Mouse (Mus musculus): ENCODE results near the gene 3425401B19Rik. TPM values are rescaled to one million over a fixed set of nuclear protein-coding genes. Genes with fewer than 3 reads are reported as not detected.
A peak's percentile ranks its signal among the peaks of the same experiment; 100 is the strongest.

The 3425401B19Rik gene
- 100 to 1,000 TPM; 137 to 194 TPM for total RNA-seq (2021)
- long read RNA-seq, experiment 1, full-length matches to known transcripts, result 1 of 14 reads
- long read RNA-seq, experiment 1, partial matches to known transcripts, result 1 of 14 reads
- long read RNA-seq, experiment 1, other reads (novel, unspliced or antisense), result 12 of 14 reads
- long read RNA-seq, experiment 2, full-length matches to known transcripts, result 2 of 28 reads
- long read RNA-seq, experiment 2, partial matches to known transcripts, result 21 of 28 reads
- long read RNA-seq, experiment 2, other reads (novel, unspliced or antisense), result 5 of 28 reads

DNA sequence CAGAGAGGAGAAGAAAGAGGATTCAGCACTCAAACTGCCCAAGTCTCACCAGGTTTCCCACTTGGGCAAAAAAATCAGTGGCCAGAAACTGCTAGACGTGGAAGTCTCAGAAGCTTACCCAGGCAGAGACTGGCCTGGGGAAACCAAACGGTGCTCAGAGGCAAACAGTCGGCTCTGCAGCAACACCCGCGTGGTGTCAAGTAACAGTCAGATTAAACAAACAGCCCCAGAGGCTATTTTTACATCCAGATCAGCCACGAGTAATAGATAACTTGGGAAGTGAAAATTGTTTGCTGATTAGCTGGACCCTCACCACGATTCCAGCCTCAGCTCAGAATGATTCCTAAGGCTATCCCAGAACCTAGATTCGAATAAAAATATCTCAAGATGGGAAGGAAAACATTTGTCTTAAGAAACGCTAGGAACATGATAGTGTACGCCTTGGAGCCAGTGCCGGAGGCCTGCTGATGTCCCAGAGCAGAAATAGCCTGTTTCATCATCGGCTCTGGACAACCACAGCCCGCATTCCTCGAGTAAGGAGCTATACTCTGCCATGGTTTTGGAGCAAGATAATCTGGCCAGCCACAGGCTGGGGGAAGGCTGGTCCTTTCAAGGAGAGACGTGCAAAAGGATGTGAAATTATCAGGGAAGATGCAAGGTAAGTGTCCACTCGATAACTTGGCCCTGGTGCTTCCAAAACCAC, at the start of gene 3425401B19Rik:
Gene 3425401B19Rik, minus strand, starts transcription at position 170 of the 703 bp plus-strand sequence.
- DNase-seq (ENCODE audit: low spot score in 2 of 2), result no peak

GRCm38 (mm10) chr14:32732961-32733360, 47.9 kb upstream of the 3425401B19Rik start:
- DNase-seq (ENCODE audit: low spot score in 2 of 2), result no peak

- no peak for DNase-seq (ENCODE audit: low spot score in 2 of 2)
These were observed 41.8 kb upstream of the 3425401B19Rik start for GRCm38 (mm10) chr14:32726864-32727263.

DNA sequence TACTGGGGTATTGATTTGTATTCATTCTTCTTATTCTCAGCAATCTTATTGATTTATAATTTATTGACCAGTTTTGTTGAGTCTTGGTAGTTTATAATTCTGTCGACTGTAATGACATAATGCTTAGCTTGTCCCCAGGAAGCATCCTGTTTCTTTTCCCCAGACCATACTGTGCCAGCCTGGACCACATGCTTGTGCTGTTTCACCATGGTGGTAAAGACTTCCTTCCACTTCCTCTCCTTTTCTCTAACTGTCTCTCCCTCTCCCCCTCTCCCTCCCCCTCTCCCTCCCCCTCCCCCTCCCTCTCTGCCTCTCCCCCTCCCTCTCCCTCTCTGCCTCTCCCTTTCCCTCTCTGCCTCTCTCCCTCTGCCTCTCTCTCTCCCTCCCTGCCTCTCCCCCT, 36.4 kb upstream of the 3425401B19Rik start:
- DNase-seq (ENCODE audit: low spot score in 2 of 2), result no peak

GRCm38 (mm10) chr14:32716763-32717439, 31.8 kb upstream of the 3425401B19Rik start:
- no peak for DNase-seq (ENCODE audit: low spot score in 2 of 2)

DNA sequence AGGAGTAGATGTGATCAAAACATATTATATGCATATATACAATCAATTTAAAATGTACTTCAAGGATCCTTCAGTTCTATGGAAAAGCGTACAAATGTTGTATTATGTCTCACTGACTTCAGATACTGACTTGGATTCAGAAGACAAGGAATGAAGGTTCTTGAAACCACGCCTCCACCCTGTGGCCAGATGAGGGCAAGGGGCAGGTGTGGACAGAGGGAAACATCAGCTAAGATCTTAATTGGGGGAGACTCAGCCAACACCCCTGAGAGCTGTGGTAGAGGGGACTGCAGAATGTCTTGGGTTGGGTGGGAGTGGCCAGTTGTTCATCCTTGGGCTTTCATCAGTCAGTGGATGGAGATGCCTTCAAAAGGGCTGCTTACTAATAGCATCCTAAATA, 30.4 kb upstream of the 3425401B19Rik start:
- DNase-seq (ENCODE audit: low spot score in 2 of 2), result no peak

GRCm38 (mm10) chr14:32715076-32715475, 30.0 kb upstream of the 3425401B19Rik start:
- DNase-seq (ENCODE audit: low spot score in 2 of 2), result no peak

DNA sequence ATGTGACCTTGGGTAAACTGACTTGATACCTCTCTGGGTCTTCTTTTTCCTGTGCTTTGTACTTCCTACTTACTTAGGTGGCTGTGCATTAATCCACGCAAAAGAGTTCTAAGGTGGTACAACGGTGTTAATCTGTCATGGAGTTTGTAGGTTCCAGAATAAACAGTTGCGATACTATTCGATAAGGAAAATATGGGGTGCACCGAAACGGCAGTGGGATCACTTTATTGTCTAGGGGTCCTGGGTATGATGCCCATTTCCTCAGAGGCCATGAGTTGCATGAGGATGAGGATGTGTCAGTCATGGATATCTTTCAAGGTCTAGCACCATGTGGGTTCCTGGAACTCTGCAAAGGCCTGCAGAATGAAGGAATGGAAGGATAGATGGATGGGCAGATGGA, 24.8 kb upstream of the 3425401B19Rik start:
- DNase-seq (ENCODE audit: low spot score in 2 of 2), result no peak

DNA sequence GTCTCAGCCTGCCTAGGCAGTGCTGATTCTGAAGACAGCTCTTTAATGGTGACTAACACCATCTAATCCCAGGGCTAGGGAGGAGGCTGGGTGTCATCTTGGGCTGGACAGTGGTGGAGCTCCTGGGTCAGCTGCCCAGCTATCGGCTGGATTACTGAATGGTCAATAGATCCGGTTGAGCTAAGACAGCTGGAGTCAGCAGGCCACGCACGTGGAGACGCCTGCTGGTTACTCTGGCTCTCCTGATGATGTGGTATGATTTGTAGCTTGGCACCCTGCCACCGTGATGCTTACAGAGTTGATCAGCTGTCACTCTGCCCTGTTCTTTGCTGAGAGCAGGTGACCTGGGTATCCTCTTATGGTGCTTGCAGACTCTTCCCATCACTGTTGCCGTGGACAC, 23.7 kb upstream of the 3425401B19Rik start:
- peak in 1 of 2 experiments; percentile 26 for DNase-seq (ENCODE audit: low spot score in 2 of 2)

DNA sequence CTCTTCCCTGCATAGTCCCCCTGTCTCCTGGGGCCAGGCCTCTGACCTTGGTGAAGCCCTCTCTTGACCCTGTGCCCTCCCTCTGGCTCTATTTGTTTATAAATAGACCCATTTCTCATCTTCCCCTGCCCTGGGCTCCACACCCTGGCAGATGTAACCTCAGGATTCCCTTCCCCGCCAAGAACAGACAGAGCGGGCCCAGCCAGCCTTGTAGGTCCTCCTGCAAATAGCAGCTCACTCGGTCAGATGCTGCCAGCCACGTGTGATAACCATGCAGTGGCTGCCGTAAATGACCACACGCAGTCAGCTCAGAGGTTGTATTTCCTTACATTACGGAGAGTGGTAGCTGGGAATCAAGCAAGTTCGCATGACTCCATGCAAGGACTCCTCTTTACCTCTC, 22.8 kb upstream of the 3425401B19Rik start:
- DNase-seq (ENCODE audit: low spot score in 2 of 2), result no peak

DNA sequence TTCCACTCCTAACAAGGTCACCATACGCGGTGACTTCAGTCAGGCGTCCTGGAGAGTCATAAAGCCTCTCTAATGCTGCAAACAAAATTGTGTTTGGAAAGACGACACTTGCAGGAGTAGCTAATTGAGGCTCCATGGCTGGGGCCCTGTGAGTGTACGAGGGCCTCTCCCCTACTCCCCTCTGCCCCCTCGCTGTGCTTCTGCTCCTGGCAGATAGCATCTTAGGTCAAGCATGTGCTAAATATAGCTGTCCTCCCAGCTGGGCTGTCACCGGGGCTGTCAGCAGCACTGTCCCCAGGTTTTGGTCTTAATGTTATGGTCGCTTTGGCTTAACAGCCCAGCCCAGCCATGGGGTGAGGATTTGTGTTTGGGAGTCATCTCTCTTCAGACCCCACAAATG, 15.9 kb upstream of the 3425401B19Rik start:
- no peak for DNase-seq (ENCODE audit: low spot score in 2 of 2)

DNA sequence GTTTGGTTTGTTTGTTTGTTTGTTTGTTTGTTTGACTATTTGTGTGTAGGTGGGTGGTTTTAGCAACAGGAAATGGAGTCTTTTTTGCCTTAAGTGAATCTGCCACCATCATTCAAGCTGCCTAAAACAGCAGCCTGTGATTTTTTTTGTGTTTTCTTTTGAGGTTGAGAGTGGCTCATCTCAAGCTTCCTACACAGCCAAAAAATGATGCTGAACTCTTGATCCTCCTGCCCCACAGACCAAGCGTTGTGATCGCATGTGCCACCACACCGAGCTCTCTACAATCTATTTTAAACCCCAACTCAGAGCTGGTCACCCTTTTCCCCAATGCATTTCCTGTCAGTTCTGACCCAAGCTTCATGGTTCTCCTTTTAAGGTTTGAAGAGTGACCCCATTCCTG, 13.5 kb upstream of the 3425401B19Rik start:
- DNase-seq (ENCODE audit: low spot score in 2 of 2), result no peak

- DNase-seq (ENCODE audit: low spot score in 2 of 2), result no peak
These were observed 12.7 kb upstream of the 3425401B19Rik start for GRCm38 (mm10) chr14:32697774-32698173.

- no peak for DNase-seq (ENCODE audit: low spot score in 2 of 2)
These were observed 11.3 kb upstream of the 3425401B19Rik start for GRCm38 (mm10) chr14:32696344-32696743.

DNA sequence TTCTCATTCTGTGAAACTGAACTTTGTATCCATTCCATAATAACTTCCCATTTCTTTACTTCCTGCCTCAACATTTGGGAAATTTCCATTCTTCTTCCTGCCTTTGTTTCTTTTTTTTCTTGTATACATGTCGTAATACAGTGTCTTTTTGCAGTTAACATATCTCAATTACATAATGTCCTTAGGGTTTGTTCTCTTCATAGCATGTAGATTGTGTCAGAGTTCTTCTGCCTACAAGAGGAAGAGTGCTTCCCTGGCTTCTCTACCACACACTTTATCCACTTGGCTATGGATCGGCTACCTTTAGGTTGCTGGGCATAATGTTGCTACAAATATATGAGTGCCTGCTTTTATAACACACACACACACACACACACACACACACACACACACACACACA, 10.8 kb upstream of the 3425401B19Rik start:
- DNase-seq (ENCODE audit: low spot score in 2 of 2), result no peak

GRCm38 (mm10) chr14:32684735-32685105, 373 bp downstream of the 3425401B19Rik start:
- no peak for DNase-seq (ENCODE audit: low spot score in 2 of 2)

DNA sequence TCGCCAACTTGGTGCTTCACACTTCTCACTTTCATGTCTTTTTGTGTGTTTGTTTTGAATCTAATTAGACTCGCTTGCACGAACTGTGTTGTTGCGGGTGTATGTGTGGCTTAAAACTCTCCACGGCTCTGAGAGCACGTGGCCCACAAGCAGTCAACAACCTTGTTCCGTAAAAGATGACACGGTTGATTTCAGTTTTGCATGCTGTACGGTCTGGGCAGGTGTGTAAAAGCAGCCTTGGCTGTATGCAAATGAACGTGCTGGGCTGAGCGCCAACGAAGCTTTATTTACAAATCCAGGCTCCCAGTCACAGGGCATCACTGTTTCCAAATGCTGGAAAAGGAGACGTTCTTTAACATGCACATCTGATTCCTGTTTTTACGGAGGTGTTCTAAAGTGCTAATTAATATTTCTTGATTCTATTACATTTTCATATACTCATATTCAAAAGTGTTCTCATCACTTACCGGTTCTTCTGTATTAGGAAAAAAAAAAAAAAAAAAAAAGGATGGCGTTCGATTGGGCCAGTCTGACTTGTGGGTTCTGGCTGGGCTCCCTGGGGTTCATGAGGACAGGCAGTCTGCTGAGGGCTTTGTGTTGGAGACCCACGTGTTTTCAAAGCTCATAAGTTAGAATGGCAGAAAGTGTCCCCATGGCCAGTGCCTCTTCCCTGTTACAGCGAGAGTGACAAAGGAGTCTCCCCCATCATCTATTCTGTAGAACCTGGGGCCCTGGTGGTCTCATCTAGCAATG, 935 bp downstream of the 3425401B19Rik start:
- no peak for DNase-seq (ENCODE audit: low spot score in 2 of 2)

DNA sequence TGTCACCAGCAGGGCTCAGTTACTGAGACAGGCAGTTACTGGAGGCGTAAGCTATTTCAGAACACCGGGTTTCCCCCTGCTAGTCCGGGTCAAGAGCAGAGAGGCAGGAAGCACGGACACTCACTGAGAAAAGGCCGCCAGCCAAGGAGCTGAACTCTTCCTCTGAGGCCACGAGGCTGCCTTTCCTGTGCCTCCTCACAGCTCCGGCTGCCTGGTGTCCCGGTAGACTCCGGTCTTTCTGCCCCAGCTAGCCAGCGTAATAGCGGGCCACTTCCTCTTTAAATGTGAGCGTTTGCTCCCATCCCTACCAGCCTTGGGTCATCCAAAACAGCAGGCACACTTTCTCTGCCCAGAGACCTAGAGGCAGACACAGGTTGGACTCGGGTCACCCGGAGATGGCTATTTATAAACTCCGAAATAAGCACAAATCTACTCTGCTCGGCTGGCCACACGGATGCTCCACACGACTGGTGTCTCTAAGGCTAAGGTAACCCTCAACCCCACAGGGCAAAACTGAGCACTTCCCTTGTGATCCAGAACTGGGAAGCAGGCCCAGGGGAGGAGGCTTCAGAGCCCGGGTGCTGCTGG, 1.7 kb downstream of the 3425401B19Rik start:
- DNase-seq (ENCODE audit: low spot score in 2 of 2), result peak in 1 of 2 experiments; percentile 46

DNA sequence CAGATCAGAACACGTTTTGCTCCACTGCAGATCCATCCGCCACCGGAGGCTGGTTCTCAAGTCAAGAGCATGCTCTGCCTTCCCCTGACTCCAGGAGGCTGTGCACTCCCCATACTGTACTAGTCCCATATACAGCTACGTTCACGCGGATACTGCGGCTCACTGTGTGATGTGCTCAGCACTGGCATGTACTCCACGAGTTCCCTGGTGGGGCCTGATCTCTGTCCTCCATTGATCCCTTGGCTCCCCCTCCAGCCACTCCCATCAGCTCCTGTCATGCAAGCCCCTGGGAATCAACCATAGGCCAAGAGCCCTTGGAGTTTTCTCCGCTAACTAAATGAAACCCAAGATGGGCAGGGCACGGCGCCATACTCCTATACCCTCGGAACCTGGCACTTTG, 2.6 kb downstream of the 3425401B19Rik start:
- no peak for DNase-seq (ENCODE audit: low spot score in 2 of 2)

- no peak for DNase-seq (ENCODE audit: low spot score in 2 of 2)
These were observed 3.5 kb downstream of the 3425401B19Rik start for GRCm38 (mm10) chr14:32681603-32682002.

DNA sequence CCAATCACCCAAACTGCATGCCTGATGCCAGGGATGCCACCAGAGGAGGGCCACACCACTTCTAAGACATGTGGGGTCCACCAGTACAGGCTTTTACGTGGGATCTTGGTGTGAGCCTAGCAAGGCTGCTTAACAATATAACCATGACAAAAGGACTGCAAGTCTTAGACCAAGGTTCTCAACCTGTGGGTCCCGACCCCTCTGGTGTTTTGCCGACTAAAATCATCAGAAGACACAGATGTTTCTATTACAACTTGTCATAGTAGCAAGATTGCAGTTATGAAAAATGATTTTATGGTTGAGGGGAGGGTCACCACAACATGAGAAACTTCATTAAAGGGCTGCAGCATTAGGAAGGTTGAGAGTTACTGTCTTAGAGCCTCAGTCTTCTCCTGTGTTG, 6.5 kb downstream of the 3425401B19Rik start:
- no peak for DNase-seq (ENCODE audit: low spot score in 2 of 2)

Measured in gastrocnemius, postnatal 4 days (tissue).